Mouse (Mus musculus): Measurements from ENCODE around the gene Myl6b. TPM values are rescaled to one million over a fixed set of nuclear protein-coding genes. Genes with fewer than 3 reads are reported as not detected.

The Myl6b gene
- polyA plus RNA-seq, 1 experiment, result 23.2 TPM

DNA sequence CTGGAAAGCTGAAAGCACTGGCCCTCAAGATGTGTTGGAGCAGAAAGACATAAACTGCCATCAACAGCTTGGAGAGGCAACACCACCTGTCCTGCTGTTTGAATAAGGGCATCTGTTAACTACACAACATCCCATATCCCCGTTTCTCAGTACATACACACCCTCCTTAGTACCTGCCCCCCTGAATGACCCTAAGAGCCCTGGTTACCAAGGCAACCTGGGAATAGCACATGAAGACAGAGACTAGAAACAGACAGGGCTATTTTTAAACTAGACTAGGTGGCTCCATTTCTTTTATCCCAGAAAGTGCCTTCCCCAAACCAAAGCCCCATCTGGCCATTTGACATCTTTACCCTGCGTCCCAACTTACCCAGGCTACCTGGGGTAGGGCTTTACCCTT is 44.6 kb upstream of the Myl6b start:
- no peak overlapping the region; the same call in 1 of the 2 replicates for H3K4me3 ChIP-seq (ENCODE audit: control insufficient read depth, low read depth, low read length)
- H3K27ac ChIP-seq (ENCODE audit: control insufficient read depth, insufficient read depth, low read depth, low read length), result no peak overlapping the region
- H3K27me3 ChIP-seq (ENCODE audit: control insufficient read depth, insufficient read depth, low read length), result no peaks in the 10 kb centered on the region
- TF ChIP-seq CTCF (IDR thresholded peaks at IDR 0.05; ENCODE audit: control insufficient read depth, insufficient read depth, insufficient replicate concordance, low read depth, low read length) (no peak), POLR2A (IDR thresholded peaks at IDR 0.05; ENCODE audit: control insufficient read depth, low read depth, low read length) (no peak)
- H3K36me3 ChIP-seq (ENCODE audit: control insufficient read depth, insufficient read depth, low read length), result peaks cover 11% of the 10 kb centered on the region
- no peaks in the 10 kb centered on the region for H3K4me1 ChIP-seq (ENCODE audit: control insufficient read depth, insufficient read depth, low read length)

DNA sequence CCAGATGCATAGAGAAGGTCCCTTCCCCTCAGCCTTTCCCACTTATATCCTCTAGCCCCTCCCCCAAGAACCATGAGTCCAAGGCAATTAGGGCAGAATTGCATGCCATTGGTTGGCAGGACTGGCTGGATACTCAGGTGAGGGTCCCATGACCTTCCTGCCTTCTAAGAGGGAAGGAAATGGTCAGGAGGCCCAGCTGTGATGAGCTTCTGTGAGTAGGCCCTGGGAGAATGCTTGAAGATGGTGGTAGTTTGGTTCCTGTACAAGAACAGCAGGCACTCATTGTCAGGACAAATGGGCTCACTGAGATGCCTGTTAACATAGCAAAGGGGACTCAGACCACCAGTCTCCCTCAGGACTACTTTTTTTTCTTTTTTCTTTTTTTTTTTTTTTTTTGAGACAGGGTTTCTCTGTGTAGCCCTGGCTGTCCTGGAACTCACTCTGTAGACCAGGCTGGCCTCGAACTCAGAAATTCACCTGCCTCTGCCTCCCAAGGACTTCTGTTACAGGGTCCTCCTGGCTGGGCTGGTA is 39.9 kb upstream of the Myl6b start:
- H3K27me3 ChIP-seq (ENCODE audit: control insufficient read depth, insufficient read depth, low read length), result no peaks in the 10 kb centered on the region
- no peaks in the 10 kb centered on the region for H3K4me1 ChIP-seq (ENCODE audit: control insufficient read depth, insufficient read depth, low read length)
- TF ChIP-seq POLR2A (IDR thresholded peaks at IDR 0.05; ENCODE audit: control insufficient read depth, low read depth, low read length) (no peak), CTCF (IDR thresholded peaks at IDR 0.05; ENCODE audit: control insufficient read depth, insufficient read depth, insufficient replicate concordance, low read depth, low read length) (no peak)
- no peak overlapping the region for H3K27ac ChIP-seq (ENCODE audit: control insufficient read depth, insufficient read depth, low read depth, low read length)
- no peak overlapping the region for H3K4me3 ChIP-seq (ENCODE audit: control insufficient read depth, low read depth, low read length)
- H3K36me3 ChIP-seq (ENCODE audit: control insufficient read depth, insufficient read depth, low read length), result no peaks in the 10 kb centered on the region

DNA sequence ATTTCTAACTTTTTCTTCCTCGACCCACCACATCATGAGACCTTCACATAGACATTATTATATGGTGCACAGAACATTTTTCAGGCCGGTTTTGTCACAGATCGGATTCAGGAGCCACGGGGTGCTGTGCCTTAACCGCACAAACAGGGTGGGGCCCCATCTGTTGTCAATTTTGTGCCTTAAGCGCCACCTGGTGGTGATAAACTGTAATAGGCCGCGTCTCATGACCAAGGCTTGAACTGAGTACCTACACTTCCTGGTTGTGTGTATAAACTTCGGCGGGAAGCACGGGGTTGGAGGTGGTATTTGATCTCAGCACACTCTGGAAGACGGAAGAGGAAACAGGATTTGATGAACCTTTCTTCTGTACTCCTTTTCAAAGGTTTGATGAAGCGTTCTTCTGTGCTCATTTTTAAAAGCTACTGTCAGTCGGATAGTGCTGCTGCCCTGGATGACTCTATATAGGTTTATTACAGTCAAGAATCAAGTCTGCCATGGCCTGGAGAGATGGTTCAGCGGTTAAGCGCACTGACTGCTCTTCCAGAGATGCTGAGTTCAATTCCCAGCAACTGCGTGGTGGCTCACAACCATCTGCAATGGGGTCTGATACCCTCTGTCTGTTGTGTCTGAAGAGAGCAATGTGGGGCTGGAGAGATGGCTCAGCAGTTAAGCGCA is 37.9 kb upstream of the Myl6b start:
- no peaks in the 10 kb centered on the region for H3K4me1 ChIP-seq (ENCODE audit: control insufficient read depth, insufficient read depth, low read length)
- no peaks in the 10 kb centered on the region for H3K27me3 ChIP-seq (ENCODE audit: control insufficient read depth, insufficient read depth, low read length)
- H3K27ac ChIP-seq (ENCODE audit: control insufficient read depth, insufficient read depth, low read depth, low read length), result no peak overlapping the region
- H3K36me3 ChIP-seq (ENCODE audit: control insufficient read depth, insufficient read depth, low read length), result no peaks in the 10 kb centered on the region
- no peak overlapping the region for H3K4me3 ChIP-seq (ENCODE audit: control insufficient read depth, low read depth, low read length)
- no peak for TF ChIP-seq POLR2A (IDR thresholded peaks at IDR 0.05; ENCODE audit: control insufficient read depth, low read depth, low read length)
- peak; percentile 80 for TF ChIP-seq CTCF (IDR thresholded peaks at IDR 0.05; ENCODE audit: control insufficient read depth, insufficient read depth, insufficient replicate concordance, low read depth, low read length)

DNA sequence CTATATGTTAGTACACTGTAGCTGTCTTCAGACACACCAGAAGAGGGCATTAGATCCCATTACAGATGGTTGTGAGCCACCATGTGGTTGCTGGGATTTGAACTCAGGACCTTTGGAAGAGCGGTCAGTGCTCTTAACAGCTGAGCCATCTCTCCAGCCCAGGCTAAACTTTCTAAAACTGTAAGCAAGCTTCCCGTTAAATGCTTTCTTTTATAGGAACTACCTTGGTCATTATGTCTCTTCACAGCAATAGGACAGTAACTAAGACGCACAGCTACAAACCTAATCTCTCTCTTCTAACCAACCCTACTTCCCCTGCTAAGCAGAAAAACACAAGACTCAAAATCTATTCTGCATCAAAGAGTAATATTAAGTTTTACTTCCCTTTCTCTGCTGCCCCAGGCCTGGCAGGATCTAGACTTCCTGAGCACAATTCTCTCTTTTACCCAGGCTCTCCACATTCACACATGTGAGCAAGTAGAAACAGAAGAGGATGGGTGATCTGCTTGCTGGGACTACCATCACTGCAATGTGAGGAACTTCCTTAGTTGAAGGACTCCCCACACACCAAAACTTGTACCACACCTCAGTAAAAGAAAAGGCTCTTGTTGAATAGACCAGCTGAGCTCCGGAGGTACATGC is 37.3 kb upstream of the Myl6b start:
- Histone ChIP-seq H3K27me3 (ENCODE audit: control insufficient read depth, insufficient read depth, low read length) (no peaks in the 10 kb centered on the region), H3K4me1 (ENCODE audit: control insufficient read depth, insufficient read depth, low read length) (no peaks in the 10 kb centered on the region), H3K4me3 (ENCODE audit: control insufficient read depth, low read depth, low read length) (no peak overlapping the region), H3K27ac (ENCODE audit: control insufficient read depth, insufficient read depth, low read depth, low read length) (no peak overlapping the region), H3K36me3 (ENCODE audit: control insufficient read depth, insufficient read depth, low read length) (no peaks in the 10 kb centered on the region)
- TF ChIP-seq CTCF (IDR thresholded peaks at IDR 0.05; ENCODE audit: control insufficient read depth, insufficient read depth, insufficient replicate concordance, low read depth, low read length) (no peak), POLR2A (IDR thresholded peaks at IDR 0.05; ENCODE audit: control insufficient read depth, low read depth, low read length) (no peak)

DNA sequence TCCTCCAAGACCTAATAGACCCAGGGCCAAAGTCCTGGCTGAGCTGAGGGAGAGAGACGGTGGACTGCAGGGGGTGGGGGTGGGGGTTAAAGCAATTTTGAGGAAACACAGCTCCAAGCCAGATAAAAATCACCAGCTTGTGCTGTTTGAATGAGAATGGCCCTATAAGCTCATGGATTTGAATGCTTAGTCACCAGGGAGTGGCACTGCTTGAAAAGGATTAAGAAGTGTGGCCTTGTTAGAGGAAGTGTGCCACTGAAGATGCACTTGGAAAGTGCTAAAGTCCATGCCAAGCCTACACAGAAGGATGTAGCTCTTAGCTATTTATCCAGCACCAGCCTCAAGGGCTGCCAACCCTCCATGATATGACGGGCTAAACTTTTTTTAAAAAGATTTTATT is 36.7 kb upstream of the Myl6b start:
- H3K27ac ChIP-seq (ENCODE audit: control insufficient read depth, insufficient read depth, low read depth, low read length), result no peak overlapping the region

DNA sequence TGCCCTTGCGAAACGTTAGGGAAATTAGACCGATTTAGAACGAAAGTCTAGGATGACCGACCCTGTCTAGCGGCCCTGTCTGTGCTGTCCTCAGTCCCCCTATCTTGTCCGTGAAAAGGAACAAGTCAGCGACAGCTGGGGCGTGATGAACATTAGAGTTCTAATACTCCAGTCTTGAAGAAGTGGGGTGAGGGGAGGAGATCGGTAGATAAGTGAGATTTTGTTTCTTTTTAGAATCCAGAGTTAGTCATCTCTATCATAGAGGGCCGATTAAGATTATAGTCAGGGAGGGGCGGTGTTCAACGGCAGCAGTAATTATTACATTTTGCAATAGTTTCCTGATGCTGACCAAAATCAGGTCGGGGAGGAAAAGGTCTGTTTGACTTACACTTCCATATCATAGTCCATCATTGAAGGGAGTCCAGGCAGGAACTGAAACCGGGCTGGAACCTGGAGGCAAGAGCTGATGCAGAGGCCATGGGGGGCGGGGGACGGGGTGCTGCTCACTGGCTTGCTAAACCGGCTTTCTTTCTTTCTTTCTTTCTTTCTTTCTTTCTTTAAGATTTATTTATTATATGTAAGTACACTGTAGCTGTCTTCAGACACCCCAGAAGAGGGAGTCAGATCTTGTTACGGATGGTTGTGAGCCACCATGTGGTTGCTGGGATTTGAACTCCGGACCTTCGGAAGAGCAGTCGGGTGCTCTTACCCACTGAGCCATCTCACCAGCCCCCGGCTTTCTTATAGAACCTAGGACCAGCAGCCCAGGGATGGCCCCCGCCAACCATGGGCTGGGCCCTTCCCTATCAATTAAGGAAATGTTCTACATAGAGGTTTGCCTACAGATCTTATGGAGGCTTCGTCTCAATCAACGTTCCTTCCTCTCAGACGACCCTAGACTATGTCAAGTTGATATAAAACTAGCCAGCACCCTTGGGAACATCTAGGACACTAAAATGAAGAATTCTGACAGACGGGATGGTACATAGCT is 28.2 kb upstream of the Myl6b start:
- H3K27me3 ChIP-seq (ENCODE audit: control insufficient read depth, insufficient read depth, low read length), result peaks cover 2% of the 10 kb centered on the region
- H3K4me1 ChIP-seq (ENCODE audit: control insufficient read depth, insufficient read depth, low read length), result peaks cover 14% of the 10 kb centered on the region
- TF ChIP-seq CTCF (IDR thresholded peaks at IDR 0.05; ENCODE audit: control insufficient read depth, insufficient read depth, insufficient replicate concordance, low read depth, low read length), result no peak
- TF ChIP-seq POLR2A (IDR thresholded peaks at IDR 0.05; ENCODE audit: control insufficient read depth, low read depth, low read length), result no peak
- H3K4me3 ChIP-seq (ENCODE audit: control insufficient read depth, low read depth, low read length), result peak overlapping the region; percentile 86; the same call in 1 of the 2 replicates
- no peaks in the 10 kb centered on the region for H3K36me3 ChIP-seq (ENCODE audit: control insufficient read depth, insufficient read depth, low read length)
- H3K27ac ChIP-seq (ENCODE audit: control insufficient read depth, insufficient read depth, low read depth, low read length), result no peak overlapping the region

More for the DNA sequence above, 36.7 kb upstream of the Myl6b start:
- Histone ChIP-seq H3K4me1 (ENCODE audit: control insufficient read depth, insufficient read depth, low read length) (no peaks in the 10 kb centered on the region), H3K36me3 (ENCODE audit: control insufficient read depth, insufficient read depth, low read length) (no peaks in the 10 kb centered on the region), H3K4me3 (ENCODE audit: control insufficient read depth, low read depth, low read length) (no peak overlapping the region), H3K27me3 (ENCODE audit: control insufficient read depth, insufficient read depth, low read length) (no peaks in the 10 kb centered on the region)
- no peak for TF ChIP-seq POLR2A (IDR thresholded peaks at IDR 0.05; ENCODE audit: control insufficient read depth, low read depth, low read length)
